Mouse (Mus musculus) adrenal gland, adult 2 months (tissue): ENCODE results near the gene Bri3. TPM values are rescaled to one million over a fixed set of nuclear protein-coding genes. Genes with fewer than 3 reads are reported as not detected.

ENCODE experiments used
- DNase-seq: peaks from one replicate; pipeline ENCODE4 v3.0.0; 2021
- polyA plus RNA-seq: library from polyadenylated mRNA; depleted of rRNA; stranded (reverse); fragments of >200 nt; gene quantifications from 2 replicates; pipeline ENCODE4 v1.2.3, GENCODE M21; 2012
- total RNA-seq, 2 experiments: library from RNA; stranded (reverse); gene quantifications; 2 replicates each; pipeline ENCODE4 v1.2.3; 2021

Gene Bri3
- total and polyA plus RNA-seq, 3 experiments = 127 to 248 (median 127) TPM

- DNase-seq = no peak
Observed at GRCm38 (mm10) chr5:144234222-144234621, 10.0 kb upstream of the Bri3 start.

GRCm38 (mm10) chr5:144234714-144235113 lies 9.5 kb upstream of the Bri3 start:
- DNase-seq = peak; percentile 43

- DNase-seq = no peak
Observed at GRCm38 (mm10) chr5:144238969-144239368, 5.3 kb upstream of the Bri3 start.

- no peak for DNase-seq
Observed at GRCm38 (mm10) chr5:144245592-144245991, 1.4 kb downstream of the Bri3 start.

GRCm38 (mm10) chr5:144246669-144247068 lies 2.4 kb downstream of the Bri3 start:
- DNase-seq = no peak

- no peak for DNase-seq
Observed at GRCm38 (mm10) chr5:144247307-144247706, 3.1 kb downstream of the Bri3 start.

GRCm38 (mm10) chr5:144247906-144248585 lies 3.8 kb downstream of the Bri3 start:
- peak; percentile 64 for DNase-seq

- DNase-seq = no peak
Observed at GRCm38 (mm10) chr5:144249871-144250270, 5.6 kb downstream of the Bri3 start.

GRCm38 (mm10) chr5:144251876-144252577 lies 7.8 kb downstream of the Bri3 start:
- DNase-seq = no peak

- DNase-seq = no peak
Observed at GRCm38 (mm10) chr5:144253212-144253611, 9.0 kb downstream of the Bri3 start.

GRCm38 (mm10) chr5:144254122-144254810 lies 10.0 kb downstream of the Bri3 start:
- DNase-seq = peak; percentile 91

- DNase-seq = peak; percentile 93
Observed at GRCm38 (mm10) chr5:144254811-144255631, 10.8 kb downstream of the Bri3 start.

- peak; percentile 79 for DNase-seq
Observed at GRCm38 (mm10) chr5:144255632-144256540, 11.6 kb downstream of the Bri3 start.

GRCm38 (mm10) chr5:144256541-144256870 lies 12.3 kb downstream of the Bri3 start:
- peak; percentile 48 for DNase-seq

- DNase-seq = no peak
Observed at GRCm38 (mm10) chr5:144256888-144257287, 12.7 kb downstream of the Bri3 start.

- peak; percentile 64 for DNase-seq
Observed at GRCm38 (mm10) chr5:144257451-144258110, 13.3 kb downstream of the Bri3 start.

GRCm38 (mm10) chr5:144258131-144258611 lies 13.9 kb downstream of the Bri3 start:
- peak; percentile 85 for DNase-seq

GRCm38 (mm10) chr5:144258687-144259086 lies 14.4 kb downstream of the Bri3 start:
- no peak for DNase-seq

GRCm38 (mm10) chr5:144259228-144259627 lies 15.0 kb downstream of the Bri3 start:
- no peak for DNase-seq

GRCm38 (mm10) chr5:144260464-144260863 lies 16.2 kb downstream of the Bri3 start:
- no peak for DNase-seq
